Mouse (Mus musculus): ENCODE measurements around the gene Ncan. TPM values are rescaled to one million over a fixed set of nuclear protein-coding genes. Genes with fewer than 3 reads are reported as not detected.

The Ncan gene
- total RNA-seq (2015) (not detected in 2 replicates), total RNA-seq (2017) (not detected in 2 replicates)

DNA sequence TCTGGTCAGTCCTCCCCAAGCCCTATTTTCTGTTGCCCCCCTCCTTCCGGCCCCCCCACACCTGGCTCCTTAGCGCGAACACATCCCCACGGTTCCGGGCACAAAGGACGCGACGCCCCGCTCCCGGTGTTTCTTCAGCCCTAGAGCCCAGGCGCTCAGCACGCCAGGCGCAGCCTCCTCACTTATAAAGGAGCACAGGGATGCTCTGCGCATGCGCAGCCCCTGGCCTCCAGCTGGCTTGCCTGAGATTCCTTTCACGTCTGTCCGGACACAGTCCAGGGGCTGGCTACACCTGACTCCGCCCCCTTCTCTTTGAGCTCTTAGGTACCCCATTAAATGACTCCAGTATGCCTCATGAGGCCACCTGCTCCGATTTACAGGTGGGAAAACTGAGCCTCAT, at the start of gene Ncan:
Ncan (minus strand) TSS at position 207 of the 400 bp plus-strand sequence.
- no peak for ATAC-seq (ENCODE audit: poor library complexity, severe bottlenecking)

DNA sequence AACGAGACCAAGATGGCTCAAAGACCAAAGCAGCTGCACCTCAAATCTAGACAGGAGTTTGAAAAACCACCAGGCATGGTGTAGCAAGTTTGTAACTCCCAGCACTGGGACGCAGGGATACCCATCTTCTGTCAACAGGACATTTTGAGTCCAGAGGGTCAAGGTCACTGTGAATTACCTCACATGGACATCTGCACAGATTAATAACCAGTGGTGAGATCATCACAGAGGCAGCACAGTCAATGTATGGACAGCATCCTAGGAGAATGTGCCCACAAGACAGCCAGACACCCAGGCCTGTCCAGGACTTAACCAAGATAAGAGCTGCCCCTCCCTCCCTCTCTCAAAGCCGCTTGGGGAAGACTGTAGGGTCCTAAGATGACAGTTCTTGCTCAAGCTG, 49.4 kb upstream of the Ncan start:
- no peak for ATAC-seq (ENCODE audit: poor library complexity, severe bottlenecking)

DNA sequence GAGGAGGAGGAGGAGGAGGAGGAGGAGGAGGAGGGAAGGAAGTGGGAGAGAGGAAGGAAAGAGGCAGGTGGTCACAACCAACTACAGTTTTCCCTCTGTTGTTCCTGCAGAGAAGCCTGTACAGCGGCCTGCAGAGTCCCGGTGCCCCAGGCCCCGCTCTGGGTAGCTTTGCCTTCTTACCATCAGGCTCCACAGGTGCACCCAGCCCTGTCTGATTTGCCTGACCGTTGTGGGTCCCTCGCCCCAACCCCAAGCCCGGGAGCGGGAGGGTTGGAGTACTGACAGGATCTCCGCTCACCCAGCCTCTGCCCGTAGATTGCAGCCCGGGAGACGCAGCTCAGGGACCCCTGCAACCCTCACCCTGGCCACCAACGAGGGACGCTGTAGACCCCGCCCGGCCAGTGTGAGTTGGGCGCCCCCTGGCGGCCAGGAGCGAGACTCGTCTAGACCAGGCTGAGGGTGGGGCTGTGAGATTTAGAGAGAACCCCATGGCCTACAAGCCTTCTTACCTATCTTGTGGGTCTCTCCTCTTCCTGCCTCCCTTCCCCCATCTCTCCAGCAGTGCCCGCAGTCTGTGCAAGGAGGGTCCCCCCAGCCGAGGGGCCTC, 45.9 kb upstream of the Ncan start:
- ATAC-seq (ENCODE audit: poor library complexity, severe bottlenecking), result peak; percentile 96

DNA sequence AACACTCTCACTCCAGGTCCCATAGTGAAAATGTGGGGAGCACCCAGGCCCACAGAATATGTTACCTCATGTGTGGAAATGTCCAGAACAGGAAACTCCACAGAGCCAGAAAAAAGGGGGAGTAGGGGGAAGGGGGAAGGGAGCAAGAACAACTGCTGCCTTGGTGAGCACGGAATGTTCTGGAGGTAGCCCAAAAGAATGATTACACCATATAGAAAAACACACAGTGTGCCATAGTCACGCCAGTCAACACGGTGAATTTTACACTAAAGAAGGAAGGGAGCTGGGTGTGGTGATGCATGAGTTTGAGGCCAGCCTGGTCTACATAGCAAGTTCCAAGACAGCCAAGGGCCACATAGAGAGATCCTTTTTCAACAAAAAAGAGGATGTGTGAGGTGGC, 42.6 kb upstream of the Ncan start:
- ATAC-seq (ENCODE audit: poor library complexity, severe bottlenecking), result no peak

DNA sequence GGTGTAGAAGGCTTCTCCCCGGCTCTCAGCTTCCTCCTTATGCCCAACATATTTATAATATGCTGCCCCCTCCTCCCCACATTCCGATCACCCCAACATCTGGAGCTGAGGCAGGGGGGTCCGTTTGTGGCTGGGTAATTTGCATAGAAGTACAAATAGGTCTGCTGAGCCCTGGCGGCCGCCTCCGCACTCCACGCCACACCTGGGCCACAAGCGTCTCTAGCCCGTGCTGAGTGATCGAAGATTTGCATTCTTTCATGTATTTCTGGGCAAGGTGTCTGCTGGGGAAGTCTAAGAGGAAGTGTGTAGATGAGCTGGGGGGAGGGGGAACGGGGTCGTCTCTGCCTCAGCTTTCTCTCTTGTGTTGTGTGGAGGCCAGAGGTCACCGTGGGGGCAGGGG, 39.3 kb upstream of the Ncan start:
- no peak for ATAC-seq (ENCODE audit: poor library complexity, severe bottlenecking)

DNA sequence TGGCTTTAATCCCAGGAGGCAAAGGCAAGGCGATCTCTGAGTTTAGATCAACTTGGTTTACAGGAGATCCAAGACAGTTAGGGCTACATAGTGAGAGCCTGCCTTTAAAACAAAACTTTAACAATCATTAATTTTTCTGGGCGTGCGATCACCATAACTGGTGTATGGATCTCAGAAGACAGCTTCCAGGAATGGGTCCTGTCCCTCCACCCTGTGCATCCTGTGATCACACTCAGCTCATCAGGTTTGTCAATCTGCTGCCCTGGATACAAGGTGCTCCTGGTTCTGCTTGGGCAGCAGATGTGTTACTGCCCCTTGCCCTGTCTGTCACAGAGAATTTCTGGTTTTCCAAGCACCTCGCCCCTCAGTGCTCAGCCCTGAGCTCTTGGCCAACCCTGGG, 38.5 kb upstream of the Ncan start:
- no peak for ATAC-seq (ENCODE audit: poor library complexity, severe bottlenecking)

DNA sequence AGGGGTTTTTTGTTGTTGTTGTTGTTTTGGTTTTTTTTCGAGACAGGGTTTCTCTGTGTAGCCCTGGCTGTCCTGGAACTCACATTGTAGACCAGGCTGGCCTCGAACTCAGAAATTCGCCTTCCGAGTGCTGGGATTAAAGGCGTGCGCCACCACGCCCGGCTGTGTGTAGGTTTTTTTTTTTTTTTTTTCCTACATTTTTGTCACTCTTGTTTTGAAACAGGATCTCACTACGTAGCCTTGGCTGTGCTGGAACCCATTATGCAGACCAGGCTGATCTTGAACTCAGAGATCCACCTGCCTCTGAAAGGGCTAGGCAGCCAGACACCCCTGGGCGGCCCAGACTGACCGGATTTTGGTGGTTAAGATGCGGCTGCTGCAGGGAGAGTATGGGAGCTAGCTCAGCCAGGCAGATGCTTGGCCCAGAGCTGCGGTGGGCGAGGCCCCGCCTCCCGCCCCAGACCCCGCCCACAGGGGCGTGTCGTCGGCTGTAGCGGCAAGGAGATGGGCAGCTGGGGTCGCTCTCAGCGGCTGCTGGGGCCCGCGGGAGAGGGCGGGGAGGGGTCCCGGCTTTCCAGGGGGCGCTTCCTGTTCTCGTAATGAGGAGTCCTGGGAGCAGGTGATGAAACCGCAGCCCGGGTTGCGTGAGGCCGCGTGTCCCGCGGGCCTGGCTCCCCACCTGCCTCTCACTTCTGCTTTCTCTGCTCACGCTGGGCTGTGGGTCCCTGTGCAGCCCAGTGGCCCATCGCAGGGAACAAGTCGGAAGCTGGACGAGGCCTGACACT, 37.6 kb upstream of the Ncan start:
- peak; percentile 97 for ATAC-seq (ENCODE audit: poor library complexity, severe bottlenecking)

DNA sequence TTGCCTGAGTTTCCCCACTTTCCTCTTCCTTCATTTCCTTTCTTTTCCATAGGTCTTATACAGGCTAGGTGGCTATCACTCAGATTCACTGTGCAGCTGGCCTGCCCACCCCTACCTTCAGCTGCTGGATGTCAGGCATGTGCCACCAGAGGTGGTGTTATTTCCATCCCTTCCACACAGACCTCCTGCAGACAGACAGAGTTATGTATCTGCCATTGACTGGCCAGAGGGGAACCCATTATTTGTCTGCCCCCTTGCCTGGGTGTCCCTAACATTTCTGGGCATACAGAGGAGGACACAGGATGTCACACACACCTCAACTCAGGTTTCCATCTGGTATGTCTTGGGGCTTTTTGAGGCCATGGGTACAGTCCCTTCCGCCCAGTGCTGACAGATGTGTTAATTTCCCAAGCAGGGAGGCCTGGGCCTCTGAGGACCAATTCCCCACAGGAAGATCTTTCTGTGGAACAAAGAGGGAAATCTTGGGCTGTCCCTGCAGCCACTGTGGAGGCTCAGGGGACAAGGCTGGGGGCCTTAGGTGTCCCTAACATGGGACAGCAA, 36.6 kb upstream of the Ncan start:
- no peak for ATAC-seq (ENCODE audit: poor library complexity, severe bottlenecking)

DNA sequence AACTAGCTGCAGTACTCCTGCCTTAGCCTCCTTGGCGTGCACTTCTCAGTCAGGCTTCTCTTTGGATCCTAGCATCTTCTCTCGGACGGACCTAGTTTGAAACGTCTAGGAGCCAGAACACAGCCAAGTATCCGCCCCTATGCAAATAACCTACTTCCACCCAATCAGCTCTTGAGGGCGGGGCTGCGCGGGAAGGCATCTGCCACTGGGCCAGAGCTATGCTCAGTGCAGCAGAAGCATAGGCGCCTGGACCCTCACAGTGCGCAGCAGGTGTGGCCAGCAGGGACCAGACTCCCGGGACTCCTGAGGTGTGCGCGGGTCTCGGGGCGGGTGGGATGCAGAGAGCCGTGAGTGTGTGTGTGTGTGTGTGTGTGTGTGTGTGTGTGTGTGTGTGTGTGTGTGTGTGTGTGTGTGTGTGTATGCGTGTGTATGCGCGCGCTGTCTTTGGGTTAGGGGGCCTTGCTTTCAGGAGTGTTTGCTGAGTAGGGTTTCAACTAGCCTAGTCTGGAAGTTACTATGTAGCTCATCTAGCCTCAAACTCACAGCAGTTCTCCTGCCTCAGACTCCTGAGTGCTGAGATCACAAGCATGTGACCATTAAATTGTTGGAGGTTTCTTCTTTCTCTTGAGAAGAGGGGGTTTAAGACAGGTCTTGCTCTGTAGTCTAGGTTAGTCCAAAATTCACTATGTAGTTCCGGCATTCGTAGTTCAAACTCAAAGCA, 32.0 kb upstream of the Ncan start:
- ATAC-seq (ENCODE audit: poor library complexity, severe bottlenecking), result peak; percentile 99

DNA sequence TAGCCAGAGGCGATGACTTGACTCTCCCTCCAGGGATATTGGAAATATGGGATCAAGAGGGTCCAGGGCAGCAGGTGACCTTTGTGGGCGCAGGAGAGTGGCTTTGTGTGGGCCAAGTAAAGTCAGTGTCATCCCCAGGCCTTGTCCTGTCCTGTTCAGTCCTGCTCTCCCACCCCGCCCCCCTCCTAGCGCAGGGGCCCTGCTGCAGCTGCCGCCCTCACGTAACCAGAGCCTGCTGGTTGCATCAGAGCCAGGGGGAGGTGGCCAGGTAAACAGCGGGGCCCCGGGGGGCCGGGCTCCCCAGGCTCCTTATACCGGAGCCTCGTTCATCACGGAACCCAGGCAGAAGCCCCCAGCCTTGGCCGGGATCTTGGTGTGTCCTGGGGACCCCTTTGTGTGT, 29.5 kb upstream of the Ncan start:
- ATAC-seq (ENCODE audit: poor library complexity, severe bottlenecking), result no peak

DNA sequence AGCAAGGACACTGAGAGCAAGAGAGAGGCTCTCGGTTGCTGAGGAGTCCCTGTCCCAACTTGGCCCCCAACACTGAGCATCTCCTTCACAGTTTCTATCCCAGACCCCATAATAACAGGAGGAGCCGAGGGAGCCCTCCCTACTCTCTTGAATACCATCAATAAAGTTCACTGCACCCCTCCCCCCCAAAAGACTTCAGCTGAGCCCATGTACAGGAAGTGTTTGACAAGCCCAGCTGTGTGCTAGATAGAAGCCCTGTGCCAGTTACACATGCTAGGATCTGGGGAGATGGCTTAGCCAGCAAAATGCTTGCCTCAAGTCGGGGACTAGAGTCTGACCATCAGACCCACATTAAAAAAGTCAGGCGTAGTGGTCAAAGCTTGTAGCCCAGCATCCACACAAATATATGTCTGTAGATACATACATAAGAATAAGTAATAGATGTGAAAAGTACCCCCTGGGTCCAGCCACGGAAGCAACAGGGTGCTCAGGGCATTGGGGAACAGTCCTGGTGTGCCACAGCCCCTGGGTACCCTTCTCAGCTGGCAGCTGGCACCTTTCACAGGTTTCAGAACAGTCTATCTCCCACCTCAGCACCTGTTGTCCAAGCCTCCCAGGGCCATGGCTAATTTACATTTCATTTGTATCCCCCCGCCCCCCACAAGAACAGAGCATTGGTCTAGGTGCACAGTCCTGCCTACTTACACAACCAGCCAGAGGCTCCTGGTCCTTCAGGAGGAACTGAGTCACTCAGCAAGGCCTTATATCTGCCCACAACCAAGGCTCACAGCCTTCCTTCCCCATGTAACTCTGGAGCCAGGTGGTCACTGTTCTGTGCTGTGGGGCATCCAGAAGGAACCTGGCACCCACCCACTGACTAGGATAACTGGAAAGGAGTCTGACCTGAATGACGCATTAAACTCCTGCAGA, 27.3 kb upstream of the Ncan start:
- no peak for ATAC-seq (ENCODE audit: poor library complexity, severe bottlenecking)

DNA sequence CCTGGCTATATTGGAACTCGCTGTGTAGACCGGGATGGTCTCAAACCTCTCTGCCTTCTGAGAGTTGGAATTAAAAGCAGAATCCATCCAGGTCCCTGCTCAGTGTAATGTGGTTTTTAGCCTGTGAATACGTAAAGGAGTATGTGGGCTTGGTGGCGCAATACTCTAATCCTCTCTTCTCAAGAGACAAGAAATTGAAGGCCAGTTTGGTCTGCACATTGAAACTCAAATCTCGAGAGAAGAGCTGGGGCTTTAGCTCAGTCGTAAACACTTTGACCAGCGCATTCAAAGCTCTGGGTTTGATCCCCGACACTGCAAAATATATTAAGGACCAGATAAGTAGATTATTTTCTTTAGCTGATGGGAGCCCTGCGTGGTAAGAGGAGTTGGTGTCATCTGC, 19.3 kb upstream of the Ncan start:
- ATAC-seq (ENCODE audit: poor library complexity, severe bottlenecking), result no peak

DNA sequence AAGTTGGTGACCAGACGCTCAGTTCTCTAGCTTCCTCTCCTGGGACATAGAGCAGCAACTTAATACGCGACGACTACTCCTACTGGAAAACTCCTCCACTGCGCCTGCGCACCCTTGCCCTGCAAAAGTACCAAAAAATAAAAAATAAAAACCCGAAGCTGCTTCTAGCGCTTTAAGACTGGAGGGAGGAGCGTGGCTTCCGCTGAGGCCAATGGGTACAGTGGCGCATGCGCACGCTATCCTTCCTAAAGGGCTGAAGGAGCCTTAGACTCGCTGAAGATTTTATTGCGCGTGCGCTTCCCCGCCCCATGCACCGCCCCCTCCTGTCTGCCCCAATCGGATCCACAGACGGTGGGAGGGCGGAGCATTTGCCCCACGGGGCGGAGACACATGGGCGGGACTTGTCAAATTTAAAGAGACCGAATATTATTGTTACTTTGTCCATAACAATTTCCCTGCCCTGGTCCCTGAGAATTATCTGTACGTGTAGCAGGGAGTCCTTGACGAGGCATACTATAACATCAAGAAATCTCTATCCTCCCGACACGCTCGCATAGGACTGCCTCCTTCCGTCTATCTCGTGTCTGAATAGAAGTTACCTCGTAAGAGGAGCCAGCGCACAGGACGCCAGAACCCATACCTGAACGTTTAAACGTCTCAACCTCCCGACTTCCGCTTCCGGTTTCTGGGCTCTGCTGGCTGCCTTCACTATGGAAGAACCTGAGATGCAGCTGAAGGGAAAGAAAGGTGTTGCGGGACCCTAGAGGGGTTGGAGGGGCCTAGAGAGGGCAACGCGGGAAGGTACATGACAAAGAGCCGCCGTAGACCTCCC, 18.6 kb upstream of the Ncan start, which contains the start of the genes Rfxank, Borcs8 and Mef2b:
Rfxank (minus strand) TSS at position 129 of the 832 bp plus-strand sequence.
Borcs8 (plus strand) TSS at position 474 of the 832 bp plus-strand sequence.
Mef2b (plus strand) TSS at position 686 of the 832 bp plus-strand sequence.
- peak; percentile 96 for ATAC-seq (ENCODE audit: poor library complexity, severe bottlenecking)

DNA sequence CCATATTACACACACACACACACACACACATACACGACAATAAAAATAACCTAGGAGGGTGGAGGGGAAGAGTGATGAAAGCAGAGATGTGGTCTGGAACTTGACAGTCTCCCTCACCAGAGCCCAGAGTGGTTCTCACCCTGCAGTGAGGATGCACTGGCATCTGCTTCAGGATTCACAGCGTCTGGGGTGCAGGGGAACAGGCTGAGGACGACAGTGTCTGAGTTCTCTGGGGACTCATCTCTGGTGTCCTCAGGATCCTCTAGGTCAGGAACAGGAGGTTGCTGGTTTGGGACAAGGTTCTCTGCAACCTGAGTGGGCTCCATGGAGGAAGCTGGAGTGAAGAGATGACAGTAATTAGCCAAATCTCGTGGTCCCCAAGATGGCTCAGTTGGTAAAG, 17.2 kb upstream of the Ncan start:
- ATAC-seq (ENCODE audit: poor library complexity, severe bottlenecking), result no peak

DNA sequence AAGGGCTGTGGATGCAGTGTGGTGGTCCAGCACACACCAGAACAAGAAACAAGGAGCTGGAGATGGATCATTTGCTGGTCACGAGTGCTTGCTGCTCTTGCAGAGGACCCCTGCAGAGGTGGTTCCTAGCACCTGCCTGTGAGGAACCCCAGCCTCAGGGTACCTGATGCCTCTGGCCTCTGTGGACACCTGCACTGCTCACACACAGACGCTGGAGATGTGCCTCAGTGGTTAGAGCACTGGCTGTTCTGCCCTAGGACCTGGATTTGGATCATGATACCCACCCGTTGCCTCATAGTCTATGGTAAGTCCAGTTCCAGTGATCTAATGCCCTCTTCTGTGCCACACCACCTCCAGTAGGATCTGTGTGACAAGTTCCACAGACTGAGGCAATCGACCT, 15.9 kb upstream of the Ncan start:
- ATAC-seq (ENCODE audit: poor library complexity, severe bottlenecking), result no peak

DNA sequence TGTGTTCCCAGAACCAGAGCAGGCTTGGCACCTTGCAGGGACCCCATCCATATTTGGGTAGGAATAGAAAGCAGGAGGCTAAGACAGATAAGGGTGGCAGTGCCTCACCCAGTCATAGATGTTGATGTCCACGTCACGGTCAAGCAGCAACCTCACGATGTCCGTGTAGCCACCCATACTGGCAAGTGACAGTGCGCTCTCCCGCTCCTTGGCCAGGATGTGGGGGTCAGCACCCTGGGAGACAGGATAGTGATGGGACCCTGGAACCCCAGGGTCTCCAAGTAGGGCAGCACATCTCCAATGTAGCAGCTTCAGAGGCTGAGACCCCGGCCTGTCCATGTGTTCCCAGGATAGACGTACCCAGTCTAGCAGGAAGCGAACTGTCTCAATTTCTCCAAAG, 14.3 kb upstream of the Ncan start:
- ATAC-seq (ENCODE audit: poor library complexity, severe bottlenecking), result no peak

DNA sequence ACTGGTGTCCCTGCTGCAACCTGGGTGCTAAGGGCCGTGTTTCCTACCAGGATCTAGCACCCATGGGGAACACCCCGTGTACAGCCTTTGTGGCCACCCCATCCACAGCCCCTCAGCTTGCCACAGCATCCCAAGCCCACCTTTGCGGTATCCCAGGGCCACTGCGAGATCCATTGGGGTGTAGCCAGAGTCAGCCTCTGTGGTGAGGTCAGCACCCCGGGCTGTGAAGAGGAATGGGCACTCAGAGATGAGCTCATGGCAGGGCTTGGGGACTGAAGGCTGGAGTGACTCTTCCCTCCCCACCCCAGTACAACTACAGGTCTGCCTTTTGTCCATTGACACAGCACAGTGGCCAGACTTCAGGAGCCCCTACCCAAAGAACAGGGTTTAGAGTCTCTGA, 13.4 kb upstream of the Ncan start:
- ATAC-seq (ENCODE audit: poor library complexity, severe bottlenecking), result no peak

DNA sequence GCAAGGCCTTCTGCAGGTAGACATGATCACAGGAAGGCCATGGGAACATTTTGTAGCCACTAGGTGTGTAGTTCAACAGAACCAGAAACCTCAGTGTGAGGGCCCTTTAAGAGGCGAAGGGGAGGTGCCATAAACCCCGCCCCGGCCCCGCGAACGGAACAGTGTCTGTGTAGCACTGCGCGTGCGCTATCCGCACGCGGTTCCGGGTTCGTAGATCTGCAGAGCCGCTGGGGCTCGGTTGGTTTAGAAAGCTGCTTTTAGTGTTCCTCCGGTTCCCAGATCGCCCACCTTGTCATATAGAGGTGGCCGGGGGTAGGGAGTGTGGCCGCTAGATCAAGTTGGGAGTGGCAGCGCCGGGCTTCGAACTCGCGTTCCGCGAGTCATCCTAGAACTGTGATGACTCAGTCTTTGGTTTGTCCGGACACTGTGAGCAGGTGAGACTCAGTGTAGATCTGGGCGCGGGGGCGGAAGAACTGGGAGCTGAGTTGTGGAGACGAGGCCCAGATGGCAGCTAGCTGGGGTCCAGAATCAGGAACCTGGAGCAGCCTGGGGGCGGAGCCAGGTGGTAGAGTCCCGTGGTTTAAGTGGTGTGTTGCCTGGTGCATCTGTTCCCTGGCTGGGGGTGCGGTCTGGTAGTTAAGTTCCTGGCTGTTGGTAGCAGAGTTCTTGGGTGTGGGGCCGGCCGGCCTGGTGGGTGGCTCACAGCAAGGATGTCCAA, 10.7 kb upstream of the Ncan start, which contains the start of gene Nr2c2ap:
Nr2c2ap (plus strand) TSS at position 168 of the 718 bp plus-strand sequence.
- ATAC-seq (ENCODE audit: poor library complexity, severe bottlenecking), result peak; percentile 94

DNA sequence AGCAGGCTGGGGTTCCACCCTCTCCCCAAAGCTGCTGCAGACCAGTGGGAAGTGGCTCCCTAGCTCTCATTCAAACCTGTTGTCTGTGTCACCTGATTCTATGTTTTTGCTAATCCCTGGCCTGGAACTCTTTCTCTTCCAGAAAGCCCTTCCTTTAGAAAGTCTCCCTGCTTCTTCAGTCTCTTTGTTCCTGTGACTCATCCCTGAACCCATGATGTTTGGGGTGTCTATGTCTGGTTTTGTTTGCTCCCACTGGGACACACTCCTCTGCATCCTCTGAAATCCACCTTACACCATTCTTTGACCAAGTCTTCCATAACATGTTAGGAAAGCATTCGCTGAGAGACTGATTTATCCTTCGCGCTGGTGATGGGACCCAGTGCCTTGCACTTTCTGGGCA, 9.4 kb upstream of the Ncan start:
- no peak for ATAC-seq (ENCODE audit: poor library complexity, severe bottlenecking)

All from megakaryocyte, adult 5-6 weeks (primary cell).